Mouse (Mus musculus): ENCODE data around the gene Anxa9.
"Not testable (repeated sequence)": the region's sequence is repeated elsewhere in the genome, so short reads cannot be mapped to it uniquely, and the experiment has no call there.

The Anxa9 gene

DNA sequence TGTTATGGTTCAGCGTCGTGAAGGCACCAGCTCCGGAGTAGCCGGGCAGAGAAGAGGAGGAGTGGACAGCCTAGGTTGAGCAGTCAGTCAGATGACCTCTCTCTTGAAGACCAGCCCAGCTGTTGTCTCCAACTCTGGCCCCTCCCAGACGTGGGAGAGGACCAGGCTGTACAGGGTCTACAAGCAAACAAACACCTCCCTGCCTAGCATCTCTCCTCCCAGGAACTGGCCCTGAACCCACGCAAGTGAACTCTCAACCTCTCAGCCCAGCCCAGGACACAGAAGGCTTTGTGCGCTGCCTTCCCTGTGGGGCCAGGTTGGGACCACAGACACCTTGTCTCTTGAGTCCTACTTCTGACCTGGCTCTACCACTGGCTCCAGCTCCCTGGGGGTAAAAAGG is at the start of gene Anxa9:
Gene Anxa9, minus strand, starts transcription at position 77 of the 400 bp plus-strand sequence.
- no peak for DNase-seq (ENCODE audit: low read depth)

DNA sequence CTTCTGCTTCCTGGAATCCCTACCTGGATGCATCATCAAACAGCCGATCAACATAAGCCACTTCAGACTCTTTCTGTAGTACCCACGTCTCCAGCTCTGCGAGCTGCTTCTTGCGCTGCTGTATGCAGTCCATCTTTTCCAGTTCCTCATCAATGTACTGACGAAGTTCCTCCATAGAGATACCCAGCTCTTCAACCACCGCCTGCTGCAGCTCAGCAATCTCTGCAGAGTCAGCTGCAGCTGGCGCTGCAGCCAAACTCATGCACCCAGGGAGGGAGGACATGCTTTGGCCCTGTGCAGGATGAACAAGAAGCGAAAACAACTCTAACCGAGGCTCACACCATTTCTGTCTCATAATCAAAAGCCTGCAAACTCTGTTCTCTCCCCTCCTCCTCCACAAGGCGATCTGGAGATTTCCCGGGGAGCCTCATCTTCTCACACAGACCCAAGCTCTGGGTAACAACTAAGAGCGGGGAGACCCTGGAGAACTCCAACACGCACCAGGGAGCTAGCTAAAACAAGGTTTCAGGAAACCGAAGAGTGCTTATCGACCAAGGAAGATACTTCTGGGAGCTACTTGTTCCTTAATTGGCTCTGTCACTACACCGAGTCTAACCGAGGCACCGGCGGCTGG is 49.1 kb upstream of the Anxa9 start:
- not testable (repeated sequence) for DNase-seq (ENCODE audit: low read depth)

DNA sequence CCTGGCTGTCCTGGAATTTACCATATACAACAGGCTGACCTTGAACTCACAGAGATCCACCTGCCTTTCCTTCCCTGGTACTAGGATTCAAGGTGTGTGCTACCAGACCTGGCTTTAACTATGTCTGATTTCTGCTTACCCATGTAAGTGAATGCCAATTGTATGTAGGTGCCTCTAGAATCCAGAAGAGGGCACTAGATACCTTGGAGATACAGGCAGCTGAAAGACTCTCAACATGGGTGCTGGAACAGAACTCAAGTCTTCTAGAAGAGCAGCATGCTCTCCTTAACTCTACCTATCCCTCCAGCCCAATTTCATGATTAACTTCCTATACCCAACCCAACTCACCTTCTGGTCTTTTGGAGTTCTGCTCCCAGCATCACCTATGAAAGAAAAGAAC is 42.5 kb upstream of the Anxa9 start:
- DNase-seq (ENCODE audit: low read depth): peak; percentile 48

DNA sequence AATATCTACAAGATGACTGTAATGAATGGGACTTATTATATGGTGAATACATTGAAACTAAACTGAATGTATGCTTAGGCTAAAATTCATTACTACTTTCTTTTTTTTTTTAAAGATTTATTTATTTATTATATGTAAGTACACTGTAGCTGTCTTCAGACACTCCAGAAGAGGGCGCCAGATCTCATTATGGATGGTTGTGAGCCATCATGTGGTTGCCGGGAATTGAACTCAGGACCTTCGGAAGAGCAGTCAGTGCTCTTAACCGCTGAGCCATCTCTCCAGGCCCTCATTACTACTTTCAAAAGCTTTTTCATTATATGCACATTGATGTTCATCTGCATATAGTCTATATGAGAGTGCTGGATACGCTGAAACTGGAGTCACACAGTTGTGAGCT is 41.4 kb upstream of the Anxa9 start:
- not testable (repeated sequence) for DNase-seq (ENCODE audit: low read depth)

DNA sequence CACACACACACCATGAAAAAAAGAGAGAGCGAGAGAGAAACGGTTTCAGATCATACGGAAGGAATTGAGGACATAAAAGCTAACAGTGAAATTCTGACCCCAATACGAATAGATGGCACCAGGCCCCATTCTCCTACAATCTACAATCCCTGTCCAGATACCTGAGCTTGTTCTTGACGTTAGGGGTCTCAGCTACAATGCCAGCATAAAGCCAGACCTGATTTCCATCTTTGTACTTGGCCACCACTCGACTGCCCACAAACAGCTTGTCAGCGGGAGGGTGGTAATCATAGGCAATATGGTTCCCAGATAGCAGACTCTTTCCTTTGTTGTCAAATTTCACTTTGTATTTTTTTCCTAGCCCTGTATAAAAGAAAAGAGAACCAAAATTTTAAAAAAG is 39.5 kb upstream of the Anxa9 start:
- DNase-seq (ENCODE audit: low read depth): no peak

DNA sequence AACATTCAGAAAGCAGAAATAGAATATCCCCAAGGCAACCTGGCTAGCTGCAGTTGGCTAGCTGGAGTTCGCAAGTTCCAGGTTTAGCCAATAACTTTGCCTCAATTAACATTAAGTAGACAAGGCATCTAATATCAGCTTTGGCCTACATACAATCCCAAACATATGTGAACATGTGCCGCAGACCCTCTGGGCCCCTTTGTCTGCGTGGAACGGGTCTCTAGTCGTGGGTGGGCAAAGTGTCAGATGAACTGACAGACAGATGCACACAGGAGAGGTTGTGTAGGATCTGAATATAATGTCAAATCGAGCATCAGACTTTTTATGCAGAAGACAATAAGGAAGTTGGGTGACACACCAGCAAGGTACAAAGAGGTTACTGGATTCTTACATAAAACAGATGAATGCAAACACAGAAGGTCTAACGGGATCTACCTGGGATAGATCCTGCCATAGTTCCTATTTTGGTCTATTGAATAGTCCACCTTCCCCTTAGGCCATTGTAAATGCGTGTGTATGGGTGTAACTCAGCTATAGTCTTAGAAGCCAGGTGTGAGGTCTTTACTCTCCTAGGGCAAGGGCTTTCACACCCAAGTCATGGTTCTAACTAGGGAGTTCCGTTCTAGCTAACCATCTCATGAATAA is 36.5 kb upstream of the Anxa9 start:
- DNase-seq (ENCODE audit: low read depth): not testable (repeated sequence)

DNA sequence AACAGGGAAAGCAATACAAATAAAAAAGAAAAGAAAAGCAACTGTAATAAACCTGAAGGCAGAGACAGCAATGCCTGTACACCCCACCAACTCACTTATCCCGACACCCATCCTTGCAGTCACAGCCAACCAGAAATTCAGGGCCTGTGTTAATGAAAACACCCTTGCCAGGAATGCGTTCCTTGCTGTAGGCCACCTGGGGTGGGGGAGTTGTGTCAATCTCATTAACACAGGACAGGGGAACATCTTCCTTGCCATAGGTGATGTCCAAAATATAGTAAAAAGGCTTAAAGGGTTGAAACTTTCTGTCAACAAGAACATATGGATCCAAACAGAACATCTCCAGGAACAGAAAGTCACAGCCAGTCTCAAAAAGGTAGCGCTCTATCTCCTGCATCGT is 31.3 kb upstream of the Anxa9 start:
- no peak for DNase-seq (ENCODE audit: low read depth)

DNA sequence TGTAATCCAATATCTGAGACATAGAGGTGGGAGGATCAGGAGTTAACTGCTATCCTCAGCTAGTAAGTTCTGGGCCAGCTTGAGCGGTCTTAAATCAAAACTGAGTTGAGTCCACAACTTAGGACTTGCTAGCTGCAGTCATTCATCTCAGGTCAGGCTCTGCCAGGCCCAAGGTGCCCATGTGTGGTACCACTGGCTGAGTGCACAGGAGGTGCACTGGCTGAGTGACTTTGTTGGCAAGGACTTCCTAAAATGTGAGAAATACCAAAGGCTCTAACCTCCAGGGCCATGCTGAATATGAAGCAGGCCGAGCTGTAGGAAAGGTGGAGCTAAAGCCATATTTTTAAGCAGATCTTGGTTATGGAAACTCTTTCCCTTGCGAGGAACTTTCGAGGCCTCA is 30.4 kb upstream of the Anxa9 start:
- DNase-seq (ENCODE audit: low read depth): no peak

DNA sequence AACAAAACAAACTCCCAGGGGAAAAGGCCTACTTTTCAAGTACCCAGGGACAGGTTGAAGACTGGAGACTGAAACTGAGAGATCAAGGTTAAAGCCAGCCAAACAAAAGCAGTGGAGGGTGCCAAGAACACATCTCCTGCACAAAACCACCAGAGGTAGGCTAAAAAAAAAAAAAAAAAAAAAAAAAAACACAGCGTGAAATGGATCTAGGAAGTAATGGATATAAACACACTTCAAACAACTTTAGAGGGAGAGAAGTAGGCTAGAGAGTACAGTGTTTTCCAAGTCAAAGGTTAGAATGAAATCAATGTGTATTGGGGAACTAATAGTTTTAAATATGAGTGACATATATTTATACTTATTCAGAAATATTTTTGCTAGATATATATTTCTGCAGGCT is 24.6 kb upstream of the Anxa9 start:
- DNase-seq (ENCODE audit: low read depth): no peak

DNA sequence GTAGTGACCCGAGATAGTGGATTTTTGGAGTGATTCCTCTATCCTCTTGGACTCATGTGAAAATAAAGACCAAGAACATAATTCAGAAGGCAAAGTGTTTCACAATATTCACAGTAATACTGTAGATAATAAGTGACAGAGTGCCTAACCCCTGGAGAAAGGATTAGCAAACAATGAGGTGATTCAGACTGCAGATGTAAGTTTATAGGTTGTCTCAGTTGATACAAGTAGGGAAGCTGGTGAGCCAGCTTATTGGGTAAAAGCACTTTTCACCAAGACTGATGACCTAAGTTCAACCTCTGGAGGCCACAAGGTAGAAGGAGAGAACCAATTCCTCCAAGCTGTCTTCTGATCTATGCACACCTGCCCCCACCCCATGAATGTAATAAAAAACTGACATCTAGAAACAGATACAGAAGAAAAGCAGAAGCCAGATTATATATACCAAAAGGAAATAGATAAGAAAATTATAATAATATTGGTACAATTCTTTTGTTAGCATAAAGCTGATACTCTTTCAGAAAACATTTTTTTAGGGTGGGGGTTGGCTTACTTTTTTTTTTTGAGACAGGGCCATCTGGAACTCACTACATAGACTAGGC is 21.9 kb upstream of the Anxa9 start:
- no peak for DNase-seq (ENCODE audit: low read depth)

DNA sequence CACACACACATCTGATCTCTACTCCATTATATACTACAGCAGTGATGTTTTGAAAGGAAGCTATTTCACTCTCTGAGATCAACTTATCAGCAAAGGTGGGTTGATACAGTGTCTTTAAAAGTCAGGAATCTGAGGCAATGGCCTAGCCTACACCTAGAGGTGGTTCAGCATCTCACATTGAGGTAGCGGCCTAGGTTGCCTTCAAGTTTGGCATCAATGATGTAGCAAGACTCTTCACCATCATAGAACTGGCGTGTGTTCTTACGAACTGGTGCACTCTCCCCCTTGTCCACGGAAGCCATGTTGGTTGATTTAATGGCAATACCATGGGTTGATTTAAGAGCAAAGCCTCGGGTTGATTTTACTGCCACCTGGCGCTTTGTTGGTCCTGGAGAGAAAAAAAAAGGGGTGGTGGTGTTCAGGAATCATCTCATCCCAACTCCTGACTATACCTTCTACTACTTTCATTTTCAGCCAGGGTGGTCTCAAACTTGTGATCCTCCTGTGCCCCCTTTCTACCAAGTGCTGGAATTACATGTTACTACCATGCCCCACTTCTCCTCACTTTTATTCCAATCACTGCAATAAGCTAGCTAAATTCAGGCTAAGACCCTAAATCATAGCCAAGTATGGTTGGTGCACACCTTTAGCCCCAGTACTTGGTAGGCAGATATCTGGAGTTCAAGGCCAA is 17.6 kb upstream of the Anxa9 start:
- DNase-seq (ENCODE audit: low read depth): no peak

DNA sequence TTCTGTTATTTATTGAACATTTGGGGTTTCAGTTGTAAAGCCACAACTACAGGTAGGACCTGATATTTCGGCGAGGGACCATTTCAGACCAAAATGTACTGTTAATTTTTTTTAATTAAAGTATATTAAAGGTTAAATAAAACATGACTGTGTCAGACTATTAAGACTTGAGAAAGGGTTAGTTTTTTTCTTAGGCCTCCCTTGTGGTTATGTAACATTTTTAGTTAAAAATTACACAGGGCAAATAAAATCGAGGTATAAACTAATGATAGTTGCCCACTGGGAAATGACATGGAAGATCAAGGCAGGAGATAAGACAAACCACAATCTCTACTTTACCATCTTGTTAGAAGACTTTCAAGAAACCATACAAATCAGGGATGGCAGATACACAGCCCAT is 16.5 kb upstream of the Anxa9 start:
- no peak for DNase-seq (ENCODE audit: low read depth)

DNA sequence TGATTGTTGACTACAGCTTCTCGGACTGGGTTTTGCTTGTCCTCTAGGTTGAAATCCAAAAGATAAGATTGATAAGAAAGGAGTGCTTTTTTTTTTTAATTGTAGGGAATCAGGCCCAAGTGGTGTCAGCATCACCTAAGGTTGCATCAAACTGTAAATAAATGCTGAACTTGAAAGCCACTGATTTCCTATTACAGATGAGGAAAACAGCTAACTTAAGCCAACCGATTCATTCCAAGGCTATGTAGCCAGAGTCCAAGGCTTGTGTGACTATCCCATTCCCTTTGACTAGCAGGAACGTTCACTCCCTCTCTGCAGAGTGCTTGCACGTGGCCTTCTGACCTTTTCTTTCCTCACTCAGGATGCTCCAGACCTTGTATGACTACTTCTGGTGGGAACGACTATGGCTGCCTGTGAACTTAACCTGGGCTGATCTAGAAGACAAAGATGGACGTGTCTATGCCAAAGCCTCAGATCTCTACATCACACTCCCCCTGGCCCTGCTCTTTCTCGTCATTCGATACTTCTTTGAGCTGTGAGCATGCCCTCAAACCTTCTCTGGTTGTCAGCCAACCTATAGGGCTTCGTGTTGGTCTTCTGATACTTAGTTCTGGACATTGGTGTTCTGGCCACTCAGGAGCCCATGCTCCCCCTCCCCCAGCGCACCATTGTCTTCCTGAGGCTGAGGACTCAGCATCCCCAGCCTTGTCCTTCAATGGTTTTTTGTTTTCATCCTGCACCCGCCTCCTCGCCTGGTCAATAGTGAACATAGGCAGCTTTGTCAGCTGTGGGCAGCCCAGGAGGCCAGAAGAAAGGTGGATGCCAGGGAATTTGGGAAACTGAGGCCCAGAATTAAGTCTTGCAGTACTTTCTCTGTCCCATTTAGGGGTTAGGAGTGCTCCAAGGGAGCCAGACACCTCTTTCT is 13.0 kb upstream of the Anxa9 start:
- no peak for DNase-seq (ENCODE audit: low read depth)

DNA sequence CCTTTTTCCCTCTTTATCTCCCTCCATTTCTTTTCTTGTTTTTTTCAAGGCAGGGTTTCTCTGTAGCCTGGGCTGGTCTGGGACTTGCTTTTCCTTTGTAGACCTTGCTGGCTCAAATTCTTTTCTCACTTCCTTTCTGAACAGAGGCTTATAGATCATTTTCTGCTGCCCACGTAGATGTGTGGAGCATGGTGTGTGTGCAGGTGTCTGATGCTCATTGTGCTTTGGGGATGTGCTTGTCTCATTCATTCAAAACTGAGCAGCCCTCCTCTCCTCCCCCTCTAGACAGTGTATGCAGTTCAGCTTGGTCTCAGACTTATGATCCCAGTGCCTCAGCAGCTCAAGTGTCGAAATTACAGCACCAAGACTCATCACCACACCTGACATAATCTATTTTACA is 12.1 kb upstream of the Anxa9 start:
- DNase-seq (ENCODE audit: low read depth): no peak

DNA sequence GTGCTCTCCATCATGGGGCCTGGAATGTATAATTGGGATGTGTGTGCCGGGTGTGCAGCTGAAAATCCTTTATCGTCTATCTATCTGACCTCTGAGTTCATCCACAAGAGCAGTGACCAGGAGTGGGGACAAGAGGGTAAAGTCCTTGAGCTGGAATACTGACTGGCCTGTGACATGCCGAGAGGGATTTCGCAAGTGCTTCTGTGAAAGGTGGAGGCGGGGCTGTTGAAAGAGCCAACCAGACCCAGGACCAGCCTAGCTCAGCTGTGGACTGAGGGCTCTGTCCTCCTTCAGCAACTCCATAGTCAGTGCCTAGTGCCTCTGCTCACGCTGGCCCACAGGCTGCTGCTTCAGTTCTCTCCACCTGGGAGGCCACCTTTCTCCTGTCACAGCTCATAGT is 11.6 kb upstream of the Anxa9 start:
- DNase-seq (ENCODE audit: low read depth): no peak

DNA sequence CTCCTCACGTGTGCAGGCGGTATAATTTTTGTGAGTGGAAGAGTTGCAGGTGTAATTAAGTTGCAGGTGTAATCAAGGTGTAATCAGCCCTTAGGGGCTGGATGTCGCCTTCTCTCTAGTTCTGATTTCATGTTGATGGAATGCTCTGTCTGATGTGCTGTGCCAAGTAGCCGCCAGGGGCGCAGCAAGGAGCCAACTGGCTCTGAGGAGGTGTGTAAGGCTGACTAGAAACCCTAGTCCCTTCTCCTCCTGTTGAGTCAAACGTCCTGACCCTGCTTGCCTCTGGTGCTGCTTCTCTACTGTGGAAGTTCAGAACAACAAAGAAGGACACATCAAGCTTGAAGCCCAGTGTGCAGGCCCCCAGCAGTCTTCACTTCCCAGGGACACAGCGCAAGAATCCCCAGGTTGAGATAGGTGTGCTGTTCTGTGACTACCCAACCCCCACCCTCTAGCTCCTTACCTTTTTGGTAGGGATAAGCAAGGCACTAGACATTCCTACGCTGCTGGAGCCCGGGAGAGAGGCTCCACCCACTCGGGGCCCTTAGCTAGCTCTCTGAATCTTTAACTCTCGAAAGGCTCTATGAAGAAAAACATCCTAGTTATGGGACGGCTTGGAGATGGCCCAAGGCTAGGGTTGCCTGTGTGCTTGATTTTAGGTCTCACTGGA is 10.6 kb upstream of the Anxa9 start:
- peak; percentile 67 for DNase-seq (ENCODE audit: low read depth)

DNA sequence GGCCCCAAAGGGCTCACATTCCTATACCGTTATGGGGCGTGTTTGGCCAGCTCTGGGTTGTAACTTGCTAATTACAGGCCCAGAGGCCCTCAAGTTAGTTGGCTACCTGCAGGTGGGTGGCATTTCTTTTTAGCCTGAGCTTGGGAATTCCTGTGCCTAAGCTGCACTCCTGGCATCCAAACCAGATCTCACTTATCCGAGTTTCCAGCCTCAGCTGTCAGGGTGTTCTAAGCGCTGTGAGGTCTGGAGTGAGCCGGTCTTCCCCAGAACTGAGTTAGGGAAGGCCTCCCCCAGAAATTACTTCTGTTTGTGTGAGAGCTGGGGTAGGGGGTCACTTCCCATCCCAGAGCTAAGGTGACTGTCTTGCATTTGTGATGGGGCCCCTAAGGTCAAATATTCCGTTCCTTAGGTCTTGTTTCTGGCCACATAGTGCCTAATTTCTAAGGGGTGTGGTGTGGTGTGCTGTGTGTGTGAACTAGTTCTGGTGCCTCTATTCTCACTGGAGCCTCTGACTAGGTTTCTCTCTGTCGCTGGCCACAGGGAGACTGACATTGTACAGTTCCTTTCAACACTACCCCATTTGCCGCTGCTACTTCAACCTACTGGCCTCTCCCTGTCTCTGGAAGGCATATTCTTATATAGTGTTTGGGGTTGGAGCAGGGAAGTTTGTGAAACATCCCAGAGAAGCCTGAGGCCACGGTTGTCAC is 9.0 kb upstream of the Anxa9 start:
- peak; percentile 51 for DNase-seq (ENCODE audit: low read depth)

DNA sequence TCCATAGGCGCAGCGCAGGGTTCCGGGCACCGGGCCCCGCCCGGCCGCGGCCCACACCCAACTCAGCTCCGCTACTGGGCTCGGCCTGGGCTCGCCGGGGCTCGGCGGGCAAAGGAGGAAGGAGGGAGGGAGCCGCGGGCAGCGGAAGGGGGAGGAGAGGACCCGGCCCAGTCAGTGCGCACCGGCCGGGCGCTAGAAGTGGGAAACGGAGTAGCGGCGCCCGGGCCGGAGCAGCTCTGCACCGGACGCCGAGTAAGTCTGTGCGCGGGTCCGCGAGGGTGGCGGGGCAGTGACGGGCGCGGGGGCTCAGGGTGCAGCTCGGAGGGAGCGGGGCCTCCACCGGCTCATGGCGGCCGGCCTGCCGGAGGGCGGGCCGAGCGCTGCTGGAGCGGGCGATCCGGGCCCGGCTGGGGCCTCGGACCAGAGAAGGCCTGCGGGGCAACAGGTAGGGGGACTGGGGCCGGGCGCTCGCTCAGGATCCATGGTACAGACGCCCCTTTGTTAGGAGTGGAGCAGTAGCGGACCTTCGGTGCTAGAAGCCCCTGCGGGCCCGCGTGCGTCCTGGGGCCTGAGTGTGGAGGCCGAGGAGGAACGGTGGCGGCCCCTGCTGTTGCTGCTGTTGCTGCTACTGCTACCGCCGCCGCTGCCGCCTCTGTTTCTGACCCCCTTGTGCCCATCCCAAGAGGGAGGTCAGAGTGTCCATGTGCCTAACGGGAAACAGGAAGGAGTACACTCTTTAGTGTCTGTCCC is 8.3 kb upstream of the Anxa9 start:
- peak; percentile 75 for DNase-seq (ENCODE audit: low read depth)

DNA sequence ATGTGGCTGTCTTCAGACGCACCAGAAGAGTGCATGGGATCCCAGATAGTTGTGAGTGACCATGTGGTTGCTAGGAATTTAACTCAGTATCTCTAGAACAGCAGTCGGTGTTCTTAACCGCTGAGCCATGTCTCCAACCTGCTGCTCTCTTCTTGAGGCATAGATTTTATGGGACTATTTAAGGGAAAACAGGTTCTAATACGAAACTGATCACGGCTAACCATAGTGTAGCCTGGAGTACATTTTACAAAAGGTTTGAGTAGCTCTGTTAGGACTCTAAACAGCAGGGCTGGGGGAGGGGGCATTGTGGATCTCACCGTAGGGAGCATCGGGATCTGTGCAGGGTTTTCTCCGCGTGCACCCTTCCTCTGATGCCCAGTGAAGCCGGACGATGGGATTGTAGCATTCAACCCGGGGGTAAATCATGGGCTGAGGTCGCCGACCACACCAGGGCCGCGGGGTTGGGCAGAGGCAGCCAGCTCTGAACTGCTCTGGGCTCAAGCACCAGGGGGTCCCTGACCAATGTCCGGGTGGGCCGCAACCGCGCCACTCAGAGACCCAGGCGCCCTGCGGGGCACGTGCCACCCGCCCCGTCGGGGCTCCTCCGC is 7.6 kb upstream of the Anxa9 start, which contains the start of gene Cers2:
Gene Cers2, plus strand, starts transcription at position 306 of the 608 bp plus-strand sequence.
- DNase-seq (ENCODE audit: low read depth): peak; percentile 38

DNA sequence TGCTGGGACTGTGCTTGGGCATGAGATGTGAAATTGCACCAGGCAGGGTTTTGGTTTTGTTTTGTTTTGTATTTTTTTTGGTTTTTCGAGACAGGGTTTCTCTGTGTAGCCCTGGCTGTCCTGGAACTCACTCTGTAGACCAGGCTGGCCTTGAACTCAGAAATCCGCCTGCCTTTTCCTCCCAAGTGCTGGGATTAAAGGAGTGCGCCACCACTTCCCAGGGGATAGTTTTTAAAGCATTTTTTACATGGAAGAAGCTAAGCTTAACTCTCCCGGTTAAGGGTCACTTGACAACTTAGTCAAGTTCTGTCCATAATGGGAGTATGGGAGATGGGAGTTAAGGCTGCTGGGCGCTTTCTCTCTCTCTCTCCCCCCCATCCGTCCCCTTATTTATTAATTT is 7.1 kb upstream of the Anxa9 start:
- no peak for DNase-seq (ENCODE audit: low read depth)

All from c-Kit-positive CD71-positive TER-119-negative erythroid progenitor cells, embryonic 14.5 days (primary cell).